ENCODE assay signal across 10 mouse cellular contexts in the genomic region with DNA sequence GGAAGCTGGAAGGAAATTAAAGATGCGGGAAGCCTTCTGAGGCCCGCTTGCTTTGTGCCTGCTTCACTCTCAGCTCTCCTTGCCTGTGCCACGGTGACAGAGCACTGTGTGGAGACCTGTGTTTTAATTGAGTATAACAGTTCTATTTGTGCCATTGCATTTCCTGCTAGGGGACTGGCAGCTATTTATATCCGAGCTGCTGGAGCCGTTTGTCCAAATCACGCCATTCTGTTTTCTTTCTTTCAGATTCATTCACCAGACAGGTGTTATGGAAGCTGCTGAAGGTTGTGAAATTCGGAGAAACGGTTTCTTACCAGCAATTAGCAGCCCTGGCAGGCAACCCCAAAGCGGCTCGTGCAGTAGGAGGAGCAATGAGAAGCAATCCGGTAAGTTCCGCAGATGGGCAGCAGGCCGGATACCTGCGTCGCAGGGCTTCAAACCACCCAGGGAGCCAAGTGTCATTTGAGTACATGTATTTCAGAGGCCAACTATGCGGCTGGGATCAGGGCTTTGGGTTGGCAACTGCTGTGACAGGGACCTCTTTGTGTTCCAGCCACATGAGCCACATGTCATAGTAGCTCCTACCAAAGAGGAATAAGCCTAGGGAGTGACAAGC.
DNase-seq lines count a peak whose midpoint lies in the region; ATAC-seq and TF ChIP-seq lines count a peak whose summit lies in the region.
"Had no signal": no experiment of that assay in that cellular context is flagged by ENCODE, and none has a peak within 500 bp of the region (broad histone marks: within the 10 kb centered on the region; RNA-seq: fewer than 3 reads in every experiment).

No protein-coding gene starts in this region.

- no peak overlapping the region for H3K9ac ChIP-seq in forebrain, embryonic 14.5 days (ENCODE audit: low read length)
- H3K9ac ChIP-seq in limb, embryonic 12.5 days (replicated peaks), result no peak overlapping the region
- H3K9ac ChIP-seq in kidney, embryonic 14.5 days (ENCODE audit: low read depth, low read length), result no peak overlapping the region

- peaks cover 9% of the 10 kb centered on the region; the same call in 1 of the 2 replicates for H3K4me1 ChIP-seq in heart, embryonic 10.5 days
- peaks cover 14% of the 10 kb centered on the region for H3K4me1 ChIP-seq in forebrain, embryonic 14.5 days (ENCODE audit: control insufficient read depth, insufficient read depth, low read length)
- H3K4me1 ChIP-seq in limb, embryonic 12.5 days (replicated peaks), result peaks cover 15% of the 10 kb centered on the region; the same call in 1 of the 2 replicates
- no peaks in the 10 kb centered on the region for H3K4me1 ChIP-seq in kidney, embryonic 14.5 days (ENCODE audit: control insufficient read depth, insufficient read depth, low read length)

- H3K36me3 ChIP-seq in heart, embryonic 10.5 days, result no peaks in the 10 kb centered on the region
- H3K36me3 ChIP-seq in forebrain, embryonic 14.5 days (ENCODE audit: control insufficient read depth, insufficient read depth, low read length), result no peaks in the 10 kb centered on the region
- no peaks in the 10 kb centered on the region for H3K36me3 ChIP-seq in limb, embryonic 12.5 days
- H3K36me3 ChIP-seq in kidney, embryonic 14.5 days (ENCODE audit: control insufficient read depth, insufficient read depth, low read length), result no peaks in the 10 kb centered on the region

- peak; percentile 92 for DNase-seq in heart, adult 11 months
- no peak for DNase-seq in heart, embryonic 10.5 days (ENCODE audit: low spot score)
- peak; percentile 86 for DNase-seq in brain, embryonic 14.5 days (ENCODE audit: low read depth)
- peak; percentile 81 for DNase-seq in forebrain, embryonic 14.5 days (ENCODE audit: low spot score)
- no peak for DNase-seq in retina, postnatal 1 day
- DNase-seq in MN1 (ENCODE audit: low spot score), result no peak

- no peak for TF ChIP-seq CTCF in brain, embryonic 14.5 days (IDR thresholded peaks at IDR 0.05; ENCODE audit: borderline replicate concordance, extremely low read depth, insufficient read depth, insufficient read length)

- 70% methylated on average over 16 of the region's 16 CpGs for whole genome bisulfite sequencing in heart, embryonic 10.5 days
- 30% methylated on average over 16 of the region's 16 CpGs for WGBS in forebrain, embryonic 14.5 days
- 64% methylated on average over 16 of the region's 16 CpGs for WGBS in limb, embryonic 12.5 days
- WGBS in kidney, embryonic 14.5 days, result 76% methylated on average over 16 of the region's 16 CpGs

- H3K9me3 ChIP-seq in heart, embryonic 10.5 days, result no peaks in the 10 kb centered on the region
- no peaks in the 10 kb centered on the region for H3K9me3 ChIP-seq in forebrain, embryonic 14.5 days (replicated peaks; ENCODE audit: control insufficient read depth, low read length)
- no peaks in the 10 kb centered on the region for H3K9me3 ChIP-seq in limb, embryonic 12.5 days
- no peaks in the 10 kb centered on the region for H3K9me3 ChIP-seq in kidney, embryonic 14.5 days (ENCODE audit: control insufficient read depth, low read length)

- no peak for TF ChIP-seq POLR2A in brain, embryonic 14.5 days (IDR thresholded peaks at IDR 0.05; ENCODE audit: borderline replicate concordance, extremely low read depth, insufficient read depth, insufficient read length, poor library complexity, severe bottlenecking)

- no peak overlapping the region for H3K4me3 ChIP-seq in heart, embryonic 10.5 days
- H3K4me3 ChIP-seq in forebrain, embryonic 14.5 days (ENCODE audit: low read depth, low read length), result no peak overlapping the region
- no peak overlapping the region for H3K4me3 ChIP-seq in limb, embryonic 12.5 days (replicated peaks)
- H3K4me3 ChIP-seq in kidney, embryonic 14.5 days (ENCODE audit: low read length), result no peak overlapping the region
- H3K4me3 ChIP-seq: myocyte had no signal

- no peak overlapping the region for H3K27ac ChIP-seq in heart, embryonic 10.5 days
- H3K27ac ChIP-seq in forebrain, embryonic 14.5 days (ENCODE audit: low read depth, low read length), result peak overlapping the region; percentile 27; the same call in 1 of the 2 replicates
- H3K27ac ChIP-seq in limb, embryonic 12.5 days, result 0 out of 2 replicates have a peak overlapping the region, but pooled peaks have one; percentile 4
- no peak overlapping the region for H3K27ac ChIP-seq in kidney, embryonic 14.5 days (ENCODE audit: low read depth, low read length)

- peaks cover 15% of the 10 kb centered on the region; the same call in 1 of the 2 replicates for H3K27me3 ChIP-seq in heart, embryonic 10.5 days (ENCODE audit: insufficient read depth, poor library complexity, severe bottlenecking)
- H3K27me3 ChIP-seq in forebrain, embryonic 14.5 days (replicated peaks; ENCODE audit: control insufficient read depth, insufficient read depth, low read length), result 0 out of 2 replicates have a peak, but pooled peaks cover 3% of the 10 kb centered on the region
- H3K27me3 ChIP-seq in limb, embryonic 12.5 days, result peaks cover 18% of the 10 kb centered on the region; the same call in 1 of the 2 replicates
- H3K27me3 ChIP-seq in kidney, embryonic 14.5 days (ENCODE audit: control insufficient read depth, insufficient read depth, low read length), result no peaks in the 10 kb centered on the region

- H3K4me2 ChIP-seq in forebrain, embryonic 14.5 days (ENCODE audit: low read length), result 0 out of 2 replicates have a peak overlapping the region, but pooled peaks have one; percentile 0
- H3K4me2 ChIP-seq in limb, embryonic 12.5 days, result no peak overlapping the region; the same call in 1 of the 2 replicates
- H3K4me2 ChIP-seq in kidney, embryonic 14.5 days (replicated peaks; ENCODE audit: low read depth, low read length), result no peak overlapping the region
- H3K4me2 ChIP-seq: liver, embryonic 11.5 days had no signal

- peak; percentile 77 for ATAC-seq in forebrain, embryonic 14.5 days
- ATAC-seq in limb, embryonic 12.5 days (ENCODE audit: insufficient number of reproducible peaks, insufficient read depth, low FRiP score, low TSS enrichment, low read depth), result no peak
- no peak for ATAC-seq in kidney, embryonic 14.5 days (ENCODE audit: low FRiP score, low TSS enrichment)

Comparison
In these comparisons a context has a peak if more than half of its experiments do, and no peak if none do; other contexts are left out.
1. DNase-seq: peak in heart, adult 11 months (single experiment), brain, embryonic 14.5 days (single experiment) and forebrain, embryonic 14.5 days (single experiment); none in heart, embryonic 10.5 days (single experiment), retina, postnatal 1 day (single experiment) and MN1 (single experiment).
2. H3K27ac ChIP-seq: peak in forebrain, embryonic 14.5 days (single experiment) and limb, embryonic 12.5 days (single experiment); none in heart, embryonic 10.5 days (single experiment) and kidney, embryonic 14.5 days (single experiment).